Mouse (Mus musculus) thymus, postnatal 25 days (tissue): Measurements from ENCODE around the gene Asxl2.
"Not testable (repeated sequence)": the region's sequence is repeated elsewhere in the genome, so short reads cannot be mapped to it uniquely, and the experiment has no call there.

ENCODE experiments used
- DNase-seq: peaks from one replicate; pipeline ENCODE4 v3.0.0; 2022

The Asxl2 gene

DNA sequence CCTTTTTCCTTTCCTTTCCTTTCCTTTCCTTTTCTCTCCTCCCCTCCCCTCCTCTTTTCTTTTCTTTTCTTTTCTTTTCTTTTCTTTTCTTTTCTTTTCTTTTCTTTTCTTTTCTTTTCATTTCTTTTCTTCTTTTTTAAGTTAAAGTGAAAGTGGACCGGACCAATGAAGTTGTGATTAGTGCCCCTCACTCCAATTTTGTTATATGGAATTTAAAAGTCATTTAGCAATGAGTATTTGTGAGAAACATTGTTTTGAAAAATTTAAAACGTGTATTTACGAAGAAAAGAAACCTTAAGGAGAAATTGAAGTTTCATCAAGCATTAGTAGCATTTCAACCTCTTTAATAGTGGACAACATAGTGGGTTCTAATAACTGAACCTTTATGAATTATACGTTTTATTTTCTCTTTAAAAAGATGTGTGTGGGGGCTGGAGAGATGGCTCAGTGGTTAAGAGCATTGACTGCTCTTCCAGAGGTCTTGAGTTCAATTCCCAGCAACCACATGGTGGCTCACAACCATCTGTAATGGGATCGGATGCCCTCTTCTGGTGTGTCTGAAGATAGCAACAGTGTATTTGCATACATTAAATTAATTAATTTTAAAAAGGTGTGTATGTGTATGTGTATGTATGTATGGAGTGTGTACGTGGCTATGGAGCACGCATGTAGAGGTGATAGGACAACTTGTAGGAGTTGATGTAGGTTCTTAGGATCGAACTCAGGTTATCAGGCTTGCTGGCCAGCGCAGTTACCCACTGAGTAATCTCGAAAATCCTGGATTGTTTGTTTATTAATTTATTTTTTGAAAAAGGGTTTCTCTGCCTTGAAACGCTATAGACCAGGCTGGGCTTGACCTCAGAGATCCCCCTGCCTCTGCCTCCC lies 1.5 kb downstream of the Asxl2 start:
- no peak for DNase-seq

DNA sequence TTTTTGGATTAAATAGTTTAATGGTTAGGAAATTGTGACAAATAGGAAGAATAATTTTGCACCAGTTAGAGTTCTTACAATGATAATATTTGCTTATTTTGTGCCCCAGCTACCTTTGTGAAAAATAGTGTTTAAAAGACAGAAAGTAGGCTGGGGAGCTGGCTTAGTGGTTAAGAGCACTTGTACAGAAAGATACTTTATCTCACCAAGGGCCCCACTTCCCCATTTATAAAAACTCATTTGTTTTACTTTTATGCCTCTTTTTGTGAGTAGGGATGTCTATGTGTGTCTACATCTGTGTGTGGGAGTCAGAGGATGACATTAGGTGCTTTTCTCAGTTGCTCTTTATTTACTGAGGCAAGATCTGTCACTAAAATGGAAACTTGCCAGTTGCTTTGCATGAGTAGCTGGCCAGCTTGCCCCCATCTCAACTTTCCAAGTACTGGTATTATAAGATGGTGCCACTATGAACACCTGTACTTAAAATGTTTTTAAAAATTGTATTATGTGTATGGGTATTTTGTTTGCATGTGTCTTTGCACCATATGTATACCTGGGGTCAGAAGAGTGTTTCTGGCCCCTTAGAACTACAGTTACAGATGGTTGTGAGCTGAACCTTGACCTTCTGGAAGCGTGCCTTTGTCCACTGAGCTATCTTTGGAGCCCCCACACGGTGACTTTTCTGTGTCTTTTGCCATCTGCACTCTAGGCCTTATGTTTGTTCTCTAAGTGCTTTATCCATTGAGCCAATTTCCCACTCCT lies 3.2 kb downstream of the Asxl2 start:
- no peak for DNase-seq

DNA sequence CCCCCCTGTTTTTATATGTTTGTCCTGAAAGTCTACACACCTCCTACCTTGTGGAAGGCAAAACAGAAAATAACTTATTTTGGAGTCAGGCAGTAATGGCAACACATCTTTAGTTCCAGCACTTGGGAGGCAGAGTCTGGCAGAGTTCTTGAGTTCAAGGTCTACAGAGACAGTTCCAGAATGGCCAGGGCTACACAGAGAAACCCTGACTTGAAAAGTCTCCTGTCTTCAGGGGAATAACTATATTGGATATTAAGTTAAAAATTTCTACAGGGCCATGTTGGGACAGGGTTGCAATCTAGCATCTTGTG lies 3.7 kb downstream of the Asxl2 start:
- DNase-seq: no peak

- DNase-seq: no peak
Measured at GRCm38 (mm10) chr12:3430985-3431384, 4.3 kb downstream of the Asxl2 start.

DNA sequence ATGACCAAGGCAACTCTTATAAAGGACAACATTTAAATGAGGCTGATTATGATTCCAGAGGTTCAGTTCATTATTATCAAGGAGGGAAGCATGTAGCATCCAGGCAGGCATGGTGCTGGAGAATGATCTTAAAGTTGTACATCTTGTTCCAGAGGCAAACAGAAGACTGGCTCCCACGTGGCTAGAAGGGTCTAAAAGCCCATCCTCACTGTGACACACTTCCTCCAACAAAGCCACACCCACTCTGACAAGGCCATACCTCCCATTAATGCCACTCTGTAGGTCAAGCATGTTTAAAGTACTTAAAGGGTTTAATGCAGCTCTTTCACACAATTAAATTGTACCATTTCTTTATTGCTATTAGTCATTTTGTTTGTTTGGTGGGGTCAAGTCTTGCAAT lies 7.1 kb downstream of the Asxl2 start:
- no peak for DNase-seq

- no peak for DNase-seq
Measured at GRCm38 (mm10) chr12:3436446-3436845, 9.8 kb downstream of the Asxl2 start.

- DNase-seq: no peak
Measured at GRCm38 (mm10) chr12:3437815-3438214, 11.2 kb downstream of the Asxl2 start.

DNA sequence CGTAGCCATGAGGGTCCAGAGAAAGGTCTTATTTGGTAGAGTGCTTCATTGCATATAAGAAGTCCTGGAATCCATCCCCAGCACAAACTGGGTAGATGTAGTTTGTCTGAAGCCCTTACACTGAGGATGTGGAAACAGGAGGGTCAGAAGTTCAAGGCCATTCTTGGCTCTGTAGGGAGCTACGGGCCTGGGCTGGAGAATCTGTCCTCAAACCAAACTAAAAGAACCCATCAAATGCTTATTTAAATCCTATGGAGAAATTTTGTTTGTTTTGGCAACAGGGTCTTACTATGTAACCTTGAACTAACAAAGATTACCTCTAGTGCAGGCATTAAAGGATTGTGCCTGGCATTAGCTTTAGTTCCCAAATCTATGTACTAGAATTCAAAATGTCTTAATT lies 14.3 kb downstream of the Asxl2 start:
- DNase-seq: no peak

- no peak for DNase-seq
Measured at GRCm38 (mm10) chr12:3441361-3441760, 14.7 kb downstream of the Asxl2 start.

- DNase-seq: no peak
Measured at GRCm38 (mm10) chr12:3453554-3453953, 26.9 kb downstream of the Asxl2 start.

GRCm38 (mm10) chr12:3463087-3463486 lies 36.4 kb downstream of the Asxl2 start:
- DNase-seq: no peak

- DNase-seq: no peak
Measured at GRCm38 (mm10) chr12:3499662-3500061, 73.0 kb downstream of the Asxl2 start.

- DNase-seq: no peak
Measured at GRCm38 (mm10) chr12:3500071-3500470, 73.4 kb downstream of the Asxl2 start.

GRCm38 (mm10) chr12:3518665-3519297 lies 92.1 kb downstream of the Asxl2 start:
- DNase-seq: no peak

- not testable (repeated sequence) for DNase-seq
Measured at GRCm38 (mm10) chr12:3521806-3522205, 95.1 kb downstream of the Asxl2 start.

DNA sequence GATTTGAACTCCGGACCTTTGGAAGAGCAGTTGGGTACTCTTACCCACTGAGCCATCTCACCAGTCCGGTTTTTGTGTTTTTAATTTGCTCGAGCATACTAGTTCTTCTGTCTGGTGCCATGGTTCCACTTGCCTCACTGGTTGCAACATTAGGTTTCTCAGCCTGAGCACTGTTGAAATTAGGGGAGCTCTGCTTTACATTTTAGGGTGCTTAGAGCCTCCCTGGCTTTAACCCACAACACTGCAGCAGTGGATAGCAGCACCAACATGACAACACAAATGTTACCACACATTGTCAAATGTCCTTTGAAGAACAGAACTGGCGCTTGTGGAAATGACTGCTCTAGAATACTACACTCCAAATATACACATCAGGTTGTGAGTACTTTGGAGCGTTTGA lies 98.9 kb downstream of the Asxl2 start:
- DNase-seq: no peak

GRCm38 (mm10) chr12:3535446-3535845 lies 108.8 kb downstream of the Asxl2 start:
- DNase-seq: not testable (repeated sequence)

- DNase-seq: no peak
Measured at GRCm38 (mm10) chr12:3537616-3538015, 111.0 kb downstream of the Asxl2 start.

DNA sequence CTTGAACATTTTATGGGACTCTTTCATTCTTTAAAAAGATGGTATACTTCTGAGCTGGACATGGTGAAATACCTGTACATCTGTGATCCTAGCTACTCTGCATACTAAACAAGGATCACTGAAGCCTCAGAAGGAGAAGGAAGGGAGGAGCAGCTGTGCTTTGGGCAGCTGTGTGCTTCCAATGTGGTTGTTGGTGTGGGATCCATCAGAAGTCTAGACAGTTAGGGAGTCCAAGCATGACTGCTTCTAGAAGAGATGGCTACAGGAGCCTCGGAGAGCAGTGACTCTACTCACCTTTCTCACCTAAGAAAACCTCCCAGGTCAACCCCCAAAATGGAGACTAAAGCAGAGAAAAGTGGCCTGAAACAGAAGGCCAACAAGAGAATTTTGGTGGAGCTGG lies 111.4 kb downstream of the Asxl2 start:
- DNase-seq: no peak

DNA sequence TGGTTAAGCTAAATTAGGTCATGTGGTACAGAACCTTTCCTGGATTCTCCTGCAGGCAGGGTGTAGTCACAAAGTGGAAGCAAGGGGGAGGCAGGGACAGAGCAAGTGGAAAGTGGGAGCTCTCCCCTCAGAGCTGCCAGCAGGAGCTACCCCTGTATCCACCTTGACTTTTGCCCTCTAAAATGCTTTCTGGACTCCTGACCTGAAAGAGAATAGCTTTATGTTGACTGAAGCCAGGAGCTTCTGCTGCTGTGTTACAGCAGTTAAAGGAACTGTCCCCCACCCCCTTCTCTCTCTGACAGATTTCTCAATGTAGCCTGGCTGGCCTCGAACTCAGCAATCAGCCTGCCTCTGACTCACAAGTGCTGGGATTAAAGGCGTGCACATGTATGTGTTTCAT lies 112.9 kb downstream of the Asxl2 start:
- no peak for DNase-seq

DNA sequence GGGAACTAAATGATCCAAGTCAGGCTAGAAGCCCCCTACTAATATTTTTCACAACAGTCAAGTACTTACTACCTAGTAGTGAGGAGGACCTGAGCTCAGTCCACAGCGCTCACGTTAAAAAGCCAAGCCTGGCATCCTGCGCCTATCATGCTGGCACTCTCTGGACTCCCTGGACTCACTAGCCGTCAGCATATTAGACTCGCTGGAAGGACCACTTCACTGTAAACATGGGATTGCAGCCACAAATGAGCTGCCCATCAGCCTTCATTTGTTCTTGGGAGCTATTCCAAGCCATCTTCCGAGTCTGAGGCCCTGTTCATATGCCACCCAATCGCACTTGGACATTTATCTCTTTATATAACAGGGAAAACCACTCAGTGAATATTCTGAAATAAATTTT lies 114.2 kb downstream of the Asxl2 start:
- DNase-seq: no peak

DNA sequence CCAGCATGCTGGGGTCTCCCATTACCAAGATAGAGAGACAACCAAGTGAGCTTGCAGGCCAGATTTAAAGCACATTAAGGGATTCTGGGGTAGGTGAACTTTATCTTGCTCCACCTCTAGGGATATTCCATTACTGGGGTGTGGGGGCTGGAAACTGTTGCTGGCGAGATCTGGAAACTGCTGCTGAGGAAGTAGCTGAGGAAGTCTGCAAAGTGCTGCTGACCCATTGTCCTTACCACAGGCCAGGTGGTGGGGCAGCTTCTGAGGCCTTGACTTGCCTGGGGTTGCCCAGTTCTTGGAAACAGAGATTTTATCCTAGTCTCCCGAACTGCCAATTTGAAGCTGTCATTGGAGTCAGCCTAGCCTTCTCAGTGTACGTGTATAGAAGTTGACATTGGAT lies 118.8 kb downstream of the Asxl2 start:
- DNase-seq: no peak

DNA sequence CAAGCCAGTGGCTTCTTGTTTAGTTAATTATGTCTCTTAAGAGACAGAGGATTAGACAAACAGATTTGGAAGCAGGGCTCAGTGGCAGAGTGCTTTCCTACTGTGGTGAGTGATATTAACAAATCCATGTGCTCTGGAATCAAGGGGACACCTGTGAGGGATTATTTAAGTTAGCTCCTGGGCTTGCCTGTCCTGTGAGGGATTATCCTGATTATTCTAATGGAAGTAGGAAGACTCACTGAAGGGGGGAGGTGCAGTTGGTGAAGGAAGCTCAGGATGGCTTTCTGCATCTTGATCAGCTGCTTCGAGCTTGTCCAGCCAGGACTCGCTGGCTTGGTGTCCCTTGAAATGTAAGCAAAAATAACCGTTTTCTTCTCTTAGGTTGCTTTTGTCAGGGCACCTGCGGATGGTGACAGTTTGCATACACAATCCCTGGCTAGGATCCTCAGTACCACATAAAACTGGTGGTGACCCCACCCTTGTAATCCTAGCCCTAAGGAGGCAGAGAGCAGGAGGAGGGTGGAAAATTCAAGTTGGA lies 119.5 kb downstream of the Asxl2 start:
- DNase-seq: no peak

DNA sequence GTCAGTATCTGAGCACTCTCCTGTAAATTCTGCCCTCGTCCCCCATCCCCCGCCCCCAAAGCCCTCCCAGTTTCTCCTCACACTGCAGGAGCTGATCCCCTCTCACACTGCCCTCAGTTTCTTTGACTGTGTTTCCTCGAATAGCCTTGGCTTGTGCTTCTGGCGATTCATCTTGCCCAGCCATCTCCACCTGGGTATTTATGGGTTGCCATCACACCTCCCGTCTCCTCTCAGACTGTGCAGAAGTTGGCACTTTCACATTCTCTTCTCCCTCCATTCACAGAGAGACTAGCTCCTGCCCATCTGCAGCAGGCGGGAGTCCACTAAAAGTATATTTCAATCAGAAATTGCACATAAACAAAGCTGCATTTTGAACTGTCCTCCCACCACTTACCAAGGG lies 120.1 kb downstream of the Asxl2 start:
- no peak for DNase-seq
